Mouse (Mus musculus) brain, adult 2 months (tissue): ENCODE results near the gene Dab2.

Experiments used
- DNase-seq: peaks from one replicate; pipeline ENCODE4 v3.0.0; 2011; ENCODE audit warnings: low read depth, low spot score

Gene Dab2

GRCm38 (mm10) chr15:6325443-6325842 is 25.9 kb downstream of the Dab2 start:
- DNase-seq: no peak

- peak; percentile 63 for DNase-seq
These were observed 26.4 kb downstream of the Dab2 start for GRCm38 (mm10) chr15:6326011-6326410.

GRCm38 (mm10) chr15:6331380-6331779 is 31.8 kb downstream of the Dab2 start:
- no peak for DNase-seq

- DNase-seq: no peak
These were observed 35.1 kb downstream of the Dab2 start for GRCm38 (mm10) chr15:6334664-6335206.

- peak; percentile 5 for DNase-seq
These were observed 40.2 kb downstream of the Dab2 start for GRCm38 (mm10) chr15:6339767-6340166.

- no peak for DNase-seq
These were observed 40.8 kb downstream of the Dab2 start for GRCm38 (mm10) chr15:6340347-6340746.

- DNase-seq: peak; percentile 31
These were observed 41.8 kb downstream of the Dab2 start for GRCm38 (mm10) chr15:6341427-6341826.

GRCm38 (mm10) chr15:6353901-6354300 is 54.3 kb downstream of the Dab2 start:
- DNase-seq: no peak

GRCm38 (mm10) chr15:6359859-6360258 is 60.3 kb downstream of the Dab2 start:
- DNase-seq: no peak

GRCm38 (mm10) chr15:6369974-6370373 is 70.4 kb downstream of the Dab2 start:
- DNase-seq: no peak

GRCm38 (mm10) chr15:6371486-6371885 is 71.9 kb downstream of the Dab2 start:
- DNase-seq: no peak

GRCm38 (mm10) chr15:6375016-6375415 is 75.4 kb downstream of the Dab2 start:
- no peak for DNase-seq

- DNase-seq: no peak
These were observed 76.4 kb downstream of the Dab2 start for GRCm38 (mm10) chr15:6376001-6376400.

- DNase-seq: no peak
These were observed 77.2 kb downstream of the Dab2 start for GRCm38 (mm10) chr15:6376785-6377184.

- no peak for DNase-seq
These were observed 84.4 kb downstream of the Dab2 start for GRCm38 (mm10) chr15:6384027-6384426.

- no peak for DNase-seq
These were observed 85.7 kb downstream of the Dab2 start for GRCm38 (mm10) chr15:6385241-6385640.

- DNase-seq: peak; percentile 68
These were observed 86.8 kb downstream of the Dab2 start for GRCm38 (mm10) chr15:6386159-6386951.

GRCm38 (mm10) chr15:6386961-6387728 is 87.6 kb downstream of the Dab2 start:
- no peak for DNase-seq

- DNase-seq: no peak
These were observed 88.1 kb downstream of the Dab2 start for GRCm38 (mm10) chr15:6387729-6388070.

GRCm38 (mm10) chr15:6388146-6388545 is 88.6 kb downstream of the Dab2 start:
- no peak for DNase-seq

GRCm38 (mm10) chr15:6388631-6389030 is 89.0 kb downstream of the Dab2 start:
- no peak for DNase-seq

GRCm38 (mm10) chr15:6390106-6390505 is 90.5 kb downstream of the Dab2 start:
- no peak for DNase-seq

- DNase-seq: peak; percentile 35
These were observed 91.1 kb downstream of the Dab2 start for GRCm38 (mm10) chr15:6390657-6391056.
